Mouse (Mus musculus): ENCODE results near the gene Gm26657.
A peak's percentile ranks its signal among the peaks of the same experiment; 100 is the strongest.

The Gm26657 gene

GRCm38 (mm10) chr4:56740020-56740485, at the start of gene Gm26657:
TSS of gene Gm26657 (plus strand) at chr4:56740070.
- no peak for DNase-seq

GRCm38 (mm10) chr4:56696401-56696800, 43.5 kb upstream of the Gm26657 start:
- DNase-seq: no peak

GRCm38 (mm10) chr4:56698671-56699070, 41.2 kb upstream of the Gm26657 start:
- no peak for DNase-seq

- DNase-seq: no peak
Measured at GRCm38 (mm10) chr4:56702234-56702633, 37.6 kb upstream of the Gm26657 start.

GRCm38 (mm10) chr4:56713155-56713554, 26.7 kb upstream of the Gm26657 start:
- DNase-seq: peak; percentile 82

GRCm38 (mm10) chr4:56716801-56717200, 23.1 kb upstream of the Gm26657 start:
- DNase-seq: no peak

GRCm38 (mm10) chr4:56717932-56718331, 21.9 kb upstream of the Gm26657 start:
- no peak for DNase-seq

- DNase-seq: no peak
Measured at GRCm38 (mm10) chr4:56718573-56719442, 21.1 kb upstream of the Gm26657 start.

GRCm38 (mm10) chr4:56719456-56719855, 20.4 kb upstream of the Gm26657 start:
- DNase-seq: no peak

- peak; percentile 57 for DNase-seq
Measured at GRCm38 (mm10) chr4:56720403-56720802, 19.5 kb upstream of the Gm26657 start.

- no peak for DNase-seq
Measured at GRCm38 (mm10) chr4:56721469-56721868, 18.4 kb upstream of the Gm26657 start.

- DNase-seq: no peak
Measured at GRCm38 (mm10) chr4:56722346-56722745, 17.5 kb upstream of the Gm26657 start.

GRCm38 (mm10) chr4:56723237-56723636, 16.6 kb upstream of the Gm26657 start:
- no peak for DNase-seq

- DNase-seq: no peak
Measured at GRCm38 (mm10) chr4:56725839-56726238, 14.0 kb upstream of the Gm26657 start.

- no peak for DNase-seq
Measured at GRCm38 (mm10) chr4:56740611-56741010, 741 bp downstream of the Gm26657 start.

- DNase-seq: no peak
Measured at GRCm38 (mm10) chr4:56741041-56741493, 1.2 kb downstream of the Gm26657 start, which contains the start of gene Actl7b. TSS of gene Actl7b (minus strand) at chr4:56741443.

- no peak for DNase-seq
Measured at GRCm38 (mm10) chr4:56742698-56743097, 2.8 kb downstream of the Gm26657 start.

- DNase-seq: no peak
Measured at GRCm38 (mm10) chr4:56743363-56744195, 3.7 kb downstream of the Gm26657 start, which contains the start of gene Actl7a. TSS of gene Actl7a (plus strand) at chr4:56743413.

- no peak for DNase-seq
Measured at GRCm38 (mm10) chr4:56746345-56746744, 6.5 kb downstream of the Gm26657 start.

- no peak for DNase-seq
Measured at GRCm38 (mm10) chr4:56747456-56747855, 7.6 kb downstream of the Gm26657 start.

- no peak for DNase-seq
Measured at GRCm38 (mm10) chr4:56756021-56756420, 16.2 kb downstream of the Gm26657 start.

- no peak for DNase-seq
Measured at GRCm38 (mm10) chr4:56756966-56757600, 17.2 kb downstream of the Gm26657 start.

GRCm38 (mm10) chr4:56757693-56758092, 17.8 kb downstream of the Gm26657 start:
- DNase-seq: no peak

Measured in right cerebral cortex, adult 18-20 months (tissue).